Mouse (Mus musculus) small intestine, adult 10 weeks (tissue): ENCODE results near the gene Gm44503. TPM values are rescaled to one million over a fixed set of nuclear protein-coding genes. Genes with fewer than 3 reads are reported as not detected.

Experiments
- polyA plus RNA-seq: library from polyadenylated mRNA; stranded (reverse); fragments of 350-450 nt; fragmentation: Illumina TruSeq; extraction: RNeasy Lipid Tissue Mini Kit (QIAGEN cat#74804); gene quantifications from one replicate; pipeline ENCODE4 v1.2.3, GENCODE M21; 2014; ENCODE audit warnings: low replicate concordance

Gene Gm44503
- polyA plus RNA-seq: not detected

DNA sequence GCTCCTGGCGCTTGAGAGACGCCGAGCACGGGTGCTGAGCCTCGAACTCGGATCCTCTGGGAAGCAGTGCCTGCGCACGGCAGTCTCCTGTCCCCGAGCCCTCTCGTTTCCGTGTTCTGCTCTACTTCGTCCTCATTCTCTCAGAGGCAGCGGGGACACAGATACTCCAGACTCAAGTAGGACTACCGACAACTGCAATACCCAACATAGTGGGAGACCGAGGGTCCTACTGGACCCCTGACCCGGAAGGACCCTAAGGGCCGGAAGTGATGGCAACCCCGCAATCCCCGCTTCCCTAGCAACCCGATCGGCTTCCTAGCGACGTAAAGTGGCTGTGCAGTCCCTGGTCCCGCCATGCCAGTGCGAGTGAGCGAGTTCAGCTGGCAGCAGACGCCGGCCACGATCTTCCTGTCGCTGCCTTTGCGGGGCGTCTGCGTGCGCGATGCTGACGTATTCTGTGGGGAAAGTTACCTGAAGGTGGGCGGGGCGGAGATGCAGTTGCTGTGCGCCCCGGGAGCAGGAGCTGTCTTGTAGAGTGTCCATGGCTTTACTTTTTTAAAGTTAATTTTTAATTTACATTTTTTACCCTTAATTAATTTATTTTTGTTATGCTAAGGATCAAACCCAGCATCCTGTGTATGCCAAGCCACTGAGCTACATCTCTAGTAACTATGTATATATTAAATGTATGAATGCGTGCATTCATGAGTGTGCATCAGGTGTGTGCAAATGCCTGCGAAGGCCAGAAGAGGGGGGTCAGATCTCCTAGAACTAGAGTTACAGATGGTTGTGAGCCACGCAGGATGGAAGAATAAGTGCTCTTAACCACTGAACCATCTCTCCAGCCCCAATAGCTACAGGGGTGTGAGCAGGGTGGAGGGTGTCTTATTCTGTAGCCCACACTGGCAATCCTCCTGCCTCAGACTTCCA is at the start of gene Gm44503, which contains the start of gene Dyx1c1:
Gm44503 (plus strand) TSS at position 332 of the 930 bp plus-strand sequence.
Dyx1c1 (plus strand) TSS at position 265 of the 930 bp plus-strand sequence.

GRCm38 (mm10) chr9:72925021-72925934 is 33.4 kb upstream of the Gm44503 start, which contains the start of gene Pygo1:
Gene Pygo1, plus strand, starts transcription at chr9:72925645.

GRCm38 (mm10) chr9:72985250-72986220 is 26.9 kb downstream of the Gm44503 start, which contains the start of the genes Ccpg1os and Ccpg1:
Gene Ccpg1os, minus strand, starts transcription at chr9:72985382.
Gene Ccpg1, plus strand, starts transcription at chr9:72985429.

DNA sequence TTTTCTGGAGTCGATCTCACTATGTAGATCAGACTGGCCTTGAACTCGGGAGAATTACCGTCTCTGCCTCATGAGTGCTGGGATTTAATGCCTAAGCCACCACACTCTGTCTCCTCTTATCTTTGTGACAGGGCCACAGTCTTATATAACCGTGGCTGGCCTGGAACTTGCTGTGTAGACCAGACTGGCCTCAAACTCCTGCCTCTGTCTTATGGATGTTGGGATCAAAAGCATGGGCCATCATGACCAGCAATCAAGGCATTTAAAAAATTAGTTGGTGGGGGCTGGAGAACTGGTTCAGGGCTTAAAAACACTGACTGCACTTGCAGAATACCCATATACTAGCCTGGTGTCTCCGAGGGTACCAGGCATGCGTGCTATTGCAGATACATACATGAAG is 81.4 kb downstream of the Gm44503 start, which contains the start of gene Pigb:
Pigb (minus strand) TSS at position 299 of the 400 bp plus-strand sequence.

GRCm38 (mm10) chr9:73044146-73045079 is 85.8 kb downstream of the Gm44503 start, which contains the start of gene Rab27a:
Gene Rab27a, plus strand, starts transcription at chr9:73044854.

Other genes with a start within 250 kb of the Gm44503 start
- gene Prtg, start 152.0 kb upstream of the Gm44503 start, polyA plus RNA-seq: 0.19 TPM
- 0.82 TPM for gene Pygo1, start 33.2 kb upstream of the Gm44503 start, polyA plus RNA-seq
- gene Dyx1c1, start 67 bp upstream of the Gm44503 start, polyA plus RNA-seq: not detected
- gene Ccpg1os, start 26.5 kb downstream of the Gm44503 start, polyA plus RNA-seq: 8.4 TPM
- 57.4 TPM for gene Ccpg1, start 26.6 kb downstream of the Gm44503 start, polyA plus RNA-seq
- 5.1 TPM for gene Pigb, start 81.5 kb downstream of the Gm44503 start, polyA plus RNA-seq
- gene Rab27a, start 86.0 kb downstream of the Gm44503 start, polyA plus RNA-seq: 18.5 TPM
- not detected for gene Khdc3, start 143.0 kb downstream of the Gm44503 start, polyA plus RNA-seq
- not detected for gene Gm20509, start 143.6 kb downstream of the Gm44503 start, polyA plus RNA-seq
- 35.5 TPM for gene Rsl24d1, start 154.6 kb downstream of the Gm44503 start, polyA plus RNA-seq